Mouse (Mus musculus) hindbrain, embryonic 10.5 days (tissue): ENCODE measurements around the gene Whrn. TPM values are rescaled to one million over a fixed set of nuclear protein-coding genes. Genes with fewer than 3 reads are reported as not detected.
A peak's percentile ranks its signal among the peaks of the same experiment; 100 is the strongest.

Source experiments
- DNase-seq: peaks from one replicate; pipeline ENCODE4 v3.0.0-alpha.2; 2017; ENCODE audit warnings: low spot score
- H3K27ac ChIP-seq: fragments of 300-500 bp; sonication (generic); 2 replicates; pipeline ENCODE4 v1.5.1; 2016; ENCODE audit warnings: mild to moderate bottlenecking, moderate library complexity
- H3K27me3 ChIP-seq: fragments of 300-500 bp; sonication (generic); 2 replicates; pipeline ENCODE4 v1.6.1; 2016; ENCODE audit warnings: mild to moderate bottlenecking; ENCODE audit not compliant: poor library complexity, insufficient read depth, severe bottlenecking
- H3K36me3 ChIP-seq: fragments of 300-500 bp; sonication (generic); 2 replicates; pipeline ENCODE4 v1.6.1; 2016; ENCODE audit warnings: mild to moderate bottlenecking, moderate library complexity
- H3K4me1 ChIP-seq: fragments of 300-500 bp; sonication (generic); replicated peaks from 2 replicates; pipeline ENCODE4 v1.6.1; 2016; ENCODE audit warnings: mild to moderate bottlenecking
- H3K4me3 ChIP-seq: fragments of 300-500 bp; sonication (generic); 2 replicates; pipeline ENCODE4 v1.5.1; 2016; ENCODE audit warnings: mild to moderate bottlenecking, moderate library complexity
- H3K9me3 ChIP-seq: fragments of 300-500 bp; sonication (generic); 2 replicates; pipeline ENCODE4 v1.6.1; 2016; ENCODE audit warnings: mild to moderate bottlenecking, moderate library complexity
- whole genome bisulfite sequencing: fragments of 180-500 bp; shearing (Covaris S2); methylation state at CpG from one replicate; pipeline ENCODE4 v1.1.7; 2016; 5-methylcytosine and 5-hydroxymethylcytosine counted together
- polyA plus RNA-seq: library from polyadenylated mRNA; unstranded; fragments of >200 nt; fragmentation: Nextera tagmentation; extraction: Ambion mirVana; gene quantifications from 2 replicates; pipeline ENCODE4 v1.2.1, GENCODE M21; 2016

Whrn gene
- polyA plus RNA-seq, 1 experiment from 2014 or later, result 6.6 TPM

DNA sequence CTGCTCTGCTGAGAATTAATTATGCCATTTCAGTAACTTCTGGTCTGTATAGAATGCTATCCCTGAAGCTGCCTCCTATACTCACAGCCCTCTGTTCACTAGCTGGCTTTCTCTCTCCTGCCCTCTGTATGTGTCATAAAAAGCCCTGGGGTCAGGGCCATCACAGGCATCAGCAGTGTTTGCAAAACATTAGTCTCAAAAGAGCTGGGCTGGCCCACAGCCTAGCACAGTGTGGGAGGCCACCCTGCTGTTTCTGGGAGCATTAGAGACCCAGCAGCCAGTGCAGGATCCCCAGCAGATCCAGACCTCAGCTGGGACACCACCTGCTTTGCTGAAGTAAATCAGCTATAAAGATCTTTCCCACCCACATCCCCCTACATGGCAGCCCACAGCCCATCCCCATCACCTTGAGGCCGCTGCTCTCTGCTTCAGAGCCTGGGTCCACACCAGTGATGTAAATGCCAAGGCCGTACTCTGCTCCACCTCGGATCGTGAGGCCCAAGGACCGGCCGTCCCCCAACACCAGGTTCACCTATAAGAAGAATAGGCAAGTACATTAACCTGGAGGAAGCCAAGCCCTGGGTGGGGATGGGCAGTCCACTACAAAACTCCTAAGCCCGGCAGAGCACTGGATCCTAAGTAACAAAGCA lies 34.8 kb downstream of the Whrn start:
- Histone ChIP-seq H3K27me3 (peaks cover 9% of the 10 kb centered on the region), H3K4me3 (no peak overlapping the region), H3K4me1 (peaks cover 53% of the 10 kb centered on the region), H3K9me3 (no peaks in the 10 kb centered on the region), H3K36me3 (no peaks in the 10 kb centered on the region), H3K27ac (peak overlapping the region; percentile 72)
- no peak for DNase-seq
- WGBS, result 69% methylated on average over 7 of the region's 7 CpGs

DNA sequence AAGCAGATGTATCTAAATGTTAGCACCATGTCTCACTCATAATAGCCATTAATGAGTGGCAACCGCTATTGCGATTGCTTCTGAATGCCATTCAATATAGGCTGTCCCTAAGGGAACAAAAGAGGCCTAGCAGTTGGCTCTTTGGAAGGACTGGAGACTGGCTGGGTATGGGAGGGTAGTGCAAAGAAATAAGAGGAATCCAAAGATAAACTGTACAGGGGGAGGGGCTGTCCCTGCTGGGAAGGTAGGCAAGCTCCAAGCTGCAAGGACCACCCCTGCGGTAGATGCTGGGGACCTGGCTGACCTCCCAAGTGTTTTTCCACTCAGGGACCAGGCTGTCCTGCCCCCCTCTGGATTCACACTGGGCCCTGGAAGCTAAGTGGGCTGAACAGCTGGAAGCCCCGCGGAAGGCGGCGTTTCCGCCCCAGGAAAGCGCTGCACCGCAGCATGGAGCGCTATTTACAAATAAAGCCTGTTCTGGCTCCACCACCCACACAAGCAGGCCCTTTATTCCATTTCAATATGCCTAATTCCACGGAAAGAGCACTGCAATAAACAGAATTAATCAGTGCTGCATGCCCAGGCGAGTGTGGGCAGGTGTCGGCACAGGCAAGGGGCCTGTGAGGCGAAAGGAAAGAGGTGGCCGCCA lies 36.5 kb downstream of the Whrn start:
- WGBS, result 12% methylated on average over 16 of the region's 16 CpGs
- H3K9me3 ChIP-seq, result no peaks in the 10 kb centered on the region
- peaks cover 51% of the 10 kb centered on the region for H3K4me1 ChIP-seq
- peak; percentile 35 for DNase-seq
- H3K4me3 ChIP-seq, result peak overlapping the region; percentile 27
- H3K27me3 ChIP-seq, result peaks cover 9% of the 10 kb centered on the region
- peak overlapping the region; percentile 81 for H3K27ac ChIP-seq
- no peaks in the 10 kb centered on the region for H3K36me3 ChIP-seq

DNA sequence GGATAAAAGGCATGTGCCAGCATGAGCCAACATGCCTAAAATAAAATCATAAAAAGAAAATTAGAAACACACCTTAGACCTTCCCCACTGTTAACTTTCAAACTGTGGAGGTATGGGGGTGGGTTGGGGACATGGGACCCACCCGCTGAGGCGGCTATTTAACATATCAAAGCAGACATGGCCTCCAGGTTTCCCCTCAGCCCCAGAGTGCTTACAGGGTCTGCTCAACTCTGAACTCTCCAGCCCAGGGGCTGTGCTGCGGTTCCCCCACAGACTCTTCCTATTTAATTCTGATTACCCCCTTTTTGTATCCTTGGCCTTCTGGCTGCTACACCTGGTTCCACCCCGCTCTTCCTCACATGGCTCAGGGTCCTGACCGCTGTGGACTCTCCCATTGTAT lies 39.2 kb downstream of the Whrn start:
- Histone ChIP-seq H3K4me1 (peaks cover 45% of the 10 kb centered on the region), H3K27me3 (peaks cover 3% of the 10 kb centered on the region), H3K9me3 (no peaks in the 10 kb centered on the region), H3K27ac (peak overlapping the region; percentile 3; the same call in 1 of the 2 replicates), H3K4me3 (no peak overlapping the region), H3K36me3 (no peaks in the 10 kb centered on the region)
- no peak for DNase-seq
- 37% methylated on average over 5 of the region's 5 CpGs for WGBS

DNA sequence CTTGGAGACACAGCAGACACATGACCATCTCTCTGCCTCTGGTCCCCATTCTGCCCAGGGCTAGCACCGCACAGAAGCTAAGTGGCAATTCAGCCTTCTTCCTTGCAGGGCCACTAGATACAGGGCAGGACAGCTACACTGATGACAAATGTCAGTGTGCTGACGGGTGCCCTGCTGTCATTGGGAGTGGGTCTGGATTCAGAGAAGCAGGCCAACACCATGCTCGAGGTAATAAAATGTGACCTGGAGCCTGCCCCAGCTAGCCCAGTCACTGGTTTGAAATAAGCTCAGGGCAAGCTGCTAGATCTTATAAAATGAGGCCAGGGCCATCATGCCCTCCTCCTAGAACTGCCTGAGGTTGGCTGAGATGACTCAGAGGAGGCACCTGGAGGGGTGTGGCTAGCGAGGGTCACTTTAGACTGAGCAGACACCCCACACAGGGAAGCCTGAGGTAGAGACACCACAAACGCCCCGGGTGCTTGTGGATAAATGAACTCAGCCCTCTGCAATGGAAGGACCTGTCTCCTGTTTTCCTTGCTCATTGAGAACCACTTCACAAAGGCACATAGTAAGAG lies 41.8 kb downstream of the Whrn start:
- WGBS, result 85% methylated on average over 6 of the region's 6 CpGs
- no peak for DNase-seq
- Histone ChIP-seq H3K36me3 (peaks cover 21% of the 10 kb centered on the region), H3K27me3 (no peaks in the 10 kb centered on the region; the same call in 1 of the 2 replicates), H3K4me3 (no peak overlapping the region), H3K4me1 (peaks cover 20% of the 10 kb centered on the region), H3K27ac (no peak overlapping the region), H3K9me3 (0 out of 2 replicates have a peak, but pooled peaks cover 8% of the 10 kb centered on the region)

DNA sequence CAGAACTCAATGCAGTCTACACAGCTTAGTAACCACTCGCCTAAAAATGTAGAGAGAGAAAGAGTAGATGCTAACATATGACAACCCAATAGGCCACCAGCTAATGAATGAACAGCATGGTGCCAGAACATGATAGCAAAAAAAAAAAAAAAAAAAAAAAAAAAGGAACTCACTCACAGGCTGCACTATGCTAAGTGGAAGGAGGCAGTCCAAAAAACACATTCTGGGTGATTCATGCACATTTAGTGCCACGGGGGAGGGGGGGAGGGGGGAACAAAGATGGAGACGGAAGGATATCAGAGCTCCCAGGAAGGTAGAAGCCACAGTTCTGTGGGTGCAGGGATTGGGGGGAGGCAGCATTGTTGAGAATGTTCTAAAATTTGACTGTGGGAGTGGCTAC lies 43.2 kb downstream of the Whrn start:
- Histone ChIP-seq H3K36me3 (peaks cover 32% of the 10 kb centered on the region), H3K4me3 (no peak overlapping the region), H3K4me1 (peaks cover 7% of the 10 kb centered on the region), H3K27ac (no peak overlapping the region), H3K27me3 (no peaks in the 10 kb centered on the region; the same call in 1 of the 2 replicates), H3K9me3 (0 out of 2 replicates have a peak, but pooled peaks cover 8% of the 10 kb centered on the region)
- no peak for DNase-seq
- 82% methylated on average over 3 of the region's 3 CpGs for WGBS

DNA sequence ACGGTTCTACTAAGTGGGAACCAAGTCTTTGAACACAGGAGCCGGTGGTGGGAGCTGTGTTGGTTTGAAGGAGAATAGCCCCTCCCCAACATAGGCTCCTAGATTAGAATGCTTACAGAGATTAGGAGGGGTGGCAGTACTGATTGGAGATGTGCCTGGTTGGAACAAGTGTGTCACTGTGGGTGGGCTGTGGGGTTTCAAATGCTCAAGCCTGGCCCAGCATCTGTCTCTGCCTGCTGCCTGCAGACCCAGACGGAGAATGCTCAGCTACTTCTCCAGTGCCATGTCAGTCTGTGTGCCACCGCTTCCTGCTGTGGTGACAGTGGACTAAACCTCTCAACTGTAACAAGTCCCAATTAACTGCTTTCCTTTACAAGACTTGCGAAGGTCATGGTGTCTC lies 45.2 kb downstream of the Whrn start:
- no peak overlapping the region for H3K4me3 ChIP-seq
- no peak overlapping the region for H3K27ac ChIP-seq
- no peaks in the 10 kb centered on the region for H3K27me3 ChIP-seq
- DNase-seq, result no peak
- H3K4me1 ChIP-seq, result no peaks in the 10 kb centered on the region
- peaks cover 41% of the 10 kb centered on the region for H3K36me3 ChIP-seq
- WGBS, result 91% methylated on average over 5 of the region's 5 CpGs
- peaks cover 14% of the 10 kb centered on the region; the same call in 1 of the 2 replicates for H3K9me3 ChIP-seq

DNA sequence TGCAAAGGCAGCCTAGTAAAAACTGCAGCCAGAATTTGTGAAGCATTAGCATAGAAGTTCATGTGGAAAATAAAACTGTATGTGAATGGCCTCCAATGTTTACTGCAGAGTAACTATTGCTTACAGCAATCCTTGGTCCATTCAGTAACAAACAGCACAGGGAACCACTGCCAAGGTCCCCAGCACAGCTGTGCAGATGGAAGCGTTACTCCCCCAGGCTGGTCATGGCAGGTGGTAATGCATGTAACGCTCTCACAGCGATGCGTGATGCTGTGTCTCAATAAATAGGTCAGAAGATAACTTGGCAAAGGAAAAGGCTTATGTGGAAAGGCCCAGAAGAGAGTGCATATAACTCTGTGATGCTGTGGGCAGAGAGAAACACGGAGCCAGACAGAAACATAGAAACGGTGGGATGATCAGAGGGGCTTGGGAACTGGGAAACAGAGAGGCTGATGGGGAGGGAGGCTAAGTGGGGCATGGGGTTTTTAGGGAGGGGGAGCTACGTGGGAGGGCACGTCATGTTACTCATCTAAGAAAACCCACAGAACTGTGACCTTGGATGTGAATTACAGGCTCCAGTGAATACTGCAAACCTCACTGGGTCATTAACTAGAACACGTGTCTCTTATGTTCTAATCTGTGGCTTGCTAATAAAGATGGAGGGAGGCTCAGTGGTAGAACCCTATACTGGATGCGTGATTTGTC lies 51.3 kb downstream of the Whrn start:
- Histone ChIP-seq H3K4me1 (no peaks in the 10 kb centered on the region), H3K4me3 (no peak overlapping the region), H3K9me3 (peaks cover 10% of the 10 kb centered on the region; the same call in 1 of the 2 replicates), H3K27me3 (no peaks in the 10 kb centered on the region), H3K27ac (no peak overlapping the region), H3K36me3 (peaks cover 28% of the 10 kb centered on the region)
- WGBS, result 91% methylated on average over 10 of the region's 10 CpGs
- DNase-seq, result no peak

DNA sequence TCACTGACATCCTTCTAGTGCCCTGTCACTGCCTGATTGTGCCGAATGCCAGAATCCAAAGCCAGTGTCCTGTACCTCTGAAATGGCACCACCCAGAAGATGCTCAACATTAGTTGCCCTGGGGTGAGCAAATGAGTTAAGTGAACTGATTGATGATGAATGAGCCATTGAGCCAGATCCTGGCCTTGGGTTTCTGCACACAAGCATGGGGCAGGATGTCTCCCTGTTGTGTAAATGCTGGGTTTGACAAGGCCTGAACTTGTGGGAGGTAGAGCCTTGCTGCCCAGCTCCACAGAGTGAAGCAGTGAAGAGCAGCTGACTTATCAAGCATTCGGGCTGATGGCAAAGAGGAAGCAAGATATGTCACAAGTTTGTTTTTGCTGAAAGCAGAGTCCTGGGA lies 52.7 kb downstream of the Whrn start:
- WGBS, result 85% methylated on average over 2 of the region's 2 CpGs

DNA sequence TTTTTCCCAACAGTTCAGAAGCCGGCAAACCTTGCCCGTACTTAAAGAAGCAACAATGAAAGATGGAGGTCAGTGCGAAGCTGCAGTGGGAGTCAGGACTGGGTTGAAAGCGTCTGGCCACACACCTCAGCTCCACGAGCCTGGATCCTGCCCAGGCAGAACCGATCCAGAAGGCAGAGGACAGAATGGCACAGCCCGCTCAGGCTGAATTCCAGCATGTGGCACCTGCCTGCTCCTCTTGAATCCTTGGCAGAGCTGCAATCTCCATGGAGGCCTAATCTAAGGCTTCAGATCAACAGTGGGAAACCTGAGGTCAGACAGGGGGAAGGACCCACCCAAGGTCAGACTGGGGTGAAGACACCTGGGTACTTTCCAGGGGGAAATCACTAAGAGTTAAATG lies 54.2 kb downstream of the Whrn start:
- no peak for DNase-seq
- H3K27ac ChIP-seq, result no peak overlapping the region
- peaks cover 11% of the 10 kb centered on the region; the same call in 1 of the 2 replicates for H3K4me1 ChIP-seq
- no peak overlapping the region for H3K4me3 ChIP-seq
- H3K27me3 ChIP-seq, result no peaks in the 10 kb centered on the region
- H3K36me3 ChIP-seq, result peaks cover 18% of the 10 kb centered on the region
- H3K9me3 ChIP-seq, result peaks cover 5% of the 10 kb centered on the region; the same call in 1 of the 2 replicates
- 91% methylated on average over 7 of the region's 7 CpGs for WGBS

More for the DNA sequence above, 52.7 kb downstream of the Whrn start:
- Histone ChIP-seq H3K27me3 (no peaks in the 10 kb centered on the region), H3K4me1 (0 out of 2 replicates have a peak, but pooled peaks cover under 1% of the 10 kb centered on the region), H3K27ac (no peak overlapping the region), H3K9me3 (peaks cover 6% of the 10 kb centered on the region; the same call in 1 of the 2 replicates), H3K4me3 (no peak overlapping the region), H3K36me3 (peaks cover 21% of the 10 kb centered on the region)
- DNase-seq, result no peak

DNA sequence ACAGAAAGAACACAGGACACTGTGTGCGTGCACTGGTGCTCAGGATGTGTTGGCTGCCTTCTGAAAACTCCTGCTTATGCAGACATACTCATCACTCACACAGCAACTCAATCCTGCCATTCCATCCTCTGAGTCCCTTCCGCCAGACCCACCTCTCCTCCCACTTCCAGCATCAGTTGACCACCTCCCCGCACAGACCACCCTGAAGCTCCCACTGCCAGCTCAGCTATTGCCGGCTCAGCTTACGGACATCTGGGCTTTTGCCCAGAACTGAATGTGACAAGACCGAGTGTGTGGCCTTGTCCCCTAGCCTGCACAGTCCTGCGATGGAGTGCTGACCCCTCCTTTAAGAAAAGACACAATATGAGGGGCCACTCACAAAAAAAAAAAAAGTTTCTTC lies 55.5 kb downstream of the Whrn start:
- Histone ChIP-seq H3K27me3 (no peaks in the 10 kb centered on the region), H3K4me1 (peaks cover 11% of the 10 kb centered on the region; the same call in 1 of the 2 replicates), H3K4me3 (no peak overlapping the region), H3K9me3 (no peaks in the 10 kb centered on the region), H3K27ac (no peak overlapping the region), H3K36me3 (peaks cover 12% of the 10 kb centered on the region; the same call in 1 of the 2 replicates)
- 70% methylated on average over 7 of the region's 7 CpGs for WGBS
- DNase-seq, result no peak

DNA sequence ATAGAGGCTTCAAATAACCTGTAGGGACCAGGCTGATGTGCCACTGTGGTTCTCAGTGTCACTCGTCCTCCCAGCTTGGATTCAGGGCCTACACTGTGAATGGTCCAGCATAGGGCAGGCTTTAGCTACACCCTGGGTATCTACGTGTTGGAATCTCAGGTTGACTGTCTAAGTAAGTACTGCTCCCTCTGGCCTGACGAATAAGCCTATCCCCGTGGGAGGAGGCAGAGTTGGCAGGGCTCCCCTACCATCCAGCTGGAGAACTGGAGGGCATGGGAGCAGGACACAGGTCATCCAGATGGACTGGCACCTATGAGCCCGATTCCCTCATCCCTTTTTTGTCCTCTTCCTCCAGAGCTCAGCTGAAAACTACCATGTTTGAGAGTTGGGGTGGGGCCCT lies 57.8 kb downstream of the Whrn start:
- H3K4me1 ChIP-seq, result peaks cover 11% of the 10 kb centered on the region; the same call in 1 of the 2 replicates
- H3K4me3 ChIP-seq, result no peak overlapping the region
- H3K27ac ChIP-seq, result 0 out of 2 replicates have a peak overlapping the region, but pooled peaks have one; percentile 45
- H3K36me3 ChIP-seq, result peaks cover 28% of the 10 kb centered on the region; the same call in 1 of the 2 replicates
- WGBS, result 89% methylated on average over 5 of the region's 5 CpGs
- no peaks in the 10 kb centered on the region for H3K27me3 ChIP-seq
- DNase-seq, result no peak
- H3K9me3 ChIP-seq, result no peaks in the 10 kb centered on the region

DNA sequence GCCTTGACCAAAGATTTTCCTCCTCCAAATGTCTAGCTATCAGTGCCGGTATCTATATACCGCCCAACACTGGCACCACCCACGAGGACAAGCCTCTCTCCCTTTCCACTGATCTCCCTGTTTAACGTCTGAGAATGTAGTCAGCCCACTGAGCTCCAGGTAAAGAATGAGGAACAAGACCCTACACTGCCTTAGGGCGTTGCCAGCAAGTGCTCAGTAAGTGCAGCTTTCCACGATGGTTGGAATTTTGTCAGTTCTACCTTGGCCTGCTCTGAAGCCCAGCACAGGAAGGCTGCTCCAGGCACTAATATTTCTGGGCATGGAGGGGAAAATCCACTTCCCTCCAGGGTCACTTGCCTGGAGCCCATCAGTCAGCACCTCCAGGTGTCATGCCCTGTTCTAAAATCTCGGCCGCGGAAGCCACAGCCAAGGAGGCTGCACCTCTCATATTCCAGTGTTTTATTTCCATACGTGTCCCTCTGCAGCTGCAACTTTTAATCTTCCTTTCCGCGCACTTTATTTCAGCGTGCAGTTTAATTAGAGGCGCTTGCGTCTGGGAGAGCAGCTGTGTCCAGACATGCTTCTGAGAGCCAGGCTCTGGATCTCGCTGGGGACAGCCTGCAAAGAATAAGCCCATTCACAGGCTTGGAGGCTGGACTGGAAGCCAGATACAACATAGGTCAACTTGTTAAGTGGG lies 58.5 kb downstream of the Whrn start:
- H3K4me3 ChIP-seq, result no peak overlapping the region
- no peaks in the 10 kb centered on the region for H3K27me3 ChIP-seq
- 0 out of 2 replicates have a peak overlapping the region, but pooled peaks have one; percentile 45 for H3K27ac ChIP-seq
- peaks cover 11% of the 10 kb centered on the region; the same call in 1 of the 2 replicates for H3K4me1 ChIP-seq
- H3K9me3 ChIP-seq, result no peaks in the 10 kb centered on the region
- no peak for DNase-seq
- H3K36me3 ChIP-seq, result peaks cover 34% of the 10 kb centered on the region
- 86% methylated on average over 16 of the region's 16 CpGs for WGBS
